Mouse (Mus musculus) heart, embryonic 14.5 days (tissue): ENCODE data around the gene Lgi4. TPM values are rescaled to one million over a fixed set of nuclear protein-coding genes. Genes with fewer than 3 reads are reported as not detected.

ENCODE experiments used
- ATAC-seq: fragments of 200-750 bp; cut with Nextera tagmentation; 2 replicates; pipeline ENCODE4 v1.8.0; 2017; ENCODE audit warnings: low read depth, moderate TSS enrichment; ENCODE audit not compliant: insufficient number of reproducible peaks, insufficient read depth, low FRiP score
- H3K27ac ChIP-seq, 2 experiments: fragments of 200-500 bp in 1 of 2; fragments of 300-500 bp in 1 of 2; sonication (generic) in 1 of 2; replicated peaks in 1 of 2; 2 replicates each; pipeline ENCODE4 v1.5.1; 2012 to 2014; ENCODE audit warnings: low read depth in 2 of 2, low read length in 2 of 2, control low read depth in 1 of 2, mild to moderate bottlenecking in 1 of 2, mixed read lengths in 1 of 2; ENCODE audit not compliant: control insufficient read depth in 1 of 2, insufficient read depth in 1 of 2
- H3K27me3 ChIP-seq: fragments of 300-500 bp; sonication (generic); 2 replicates; pipeline ENCODE4 v1.6.1; 2014; ENCODE audit warnings: mild to moderate bottlenecking, low read length, control low read depth; ENCODE audit not compliant: control insufficient read depth, insufficient read depth
- H3K36me3 ChIP-seq: fragments of 300-500 bp; sonication (generic); 2 replicates; pipeline ENCODE4 v1.6.1; 2014; ENCODE audit warnings: mild to moderate bottlenecking, control low read depth, low read length, mixed read lengths; ENCODE audit not compliant: control insufficient read depth, insufficient read depth
- H3K4me1 ChIP-seq, 2 experiments: fragments of 200-500 bp in 1 of 2; fragments of 300-500 bp in 1 of 2; sonication (generic) in 1 of 2; 2 replicates each; pipeline ENCODE4 v1.6.1; 2012 to 2014; ENCODE audit warnings: low read length in 2 of 2, control low read depth in 1 of 2, mixed read lengths in 1 of 2; ENCODE audit not compliant: control insufficient read depth in 2 of 2, insufficient read depth in 2 of 2
- H3K4me2 ChIP-seq: fragments of 300-500 bp; sonication (generic); 2 replicates; pipeline ENCODE4 v1.6.1; 2014; ENCODE audit warnings: mild to moderate bottlenecking, low read length
- H3K4me3 ChIP-seq, 2 experiments: fragments of 200-500 bp in 1 of 2; fragments of 300-500 bp in 1 of 2; sonication (generic) in 1 of 2; 2 replicates each; pipeline ENCODE4 v1.5.1; 2012 to 2014; ENCODE audit warnings: low read length in 2 of 2, mild to moderate bottlenecking in 2 of 2, control low read depth in 1 of 2, low read depth in 1 of 2, moderate library complexity in 1 of 2; ENCODE audit not compliant: control insufficient read depth in 1 of 2, insufficient read depth in 1 of 2
- H3K9ac ChIP-seq: fragments of 300-500 bp; sonication (generic); 2 replicates; pipeline ENCODE4 v1.6.1; 2014; ENCODE audit warnings: mild to moderate bottlenecking, low read length
- H3K9me3 ChIP-seq: fragments of 300-500 bp; sonication (generic); 2 replicates; pipeline ENCODE4 v1.6.1; 2016; ENCODE audit warnings: low read length, control low read depth; ENCODE audit not compliant: control insufficient read depth
- WGBS: fragments of 180-500 bp; shearing (Covaris S2); extraction: QIAGEN DNeasy Blood & Tissue Kit; methylation state at CpG from one replicate; pipeline ENCODE4 v1.1.7; 2014; 5-methylcytosine and 5-hydroxymethylcytosine counted together
- polyA plus RNA-seq: library from polyadenylated mRNA; unstranded; fragments of >200 nt; fragmentation: Nextera tagmentation; extraction: Ambion mirVana; gene quantifications from 2 replicates; pipeline ENCODE4 v1.2.1, GENCODE M21; 2014

The Lgi4 gene
- polyA plus RNA-seq, 1 experiment from 2014 or later = not detected

- no peak for ATAC-seq
- Histone ChIP-seq H3K4me1 (peaks cover 28 to 30% of the 10 kb centered on the region in 2 experiments), H3K4me3 (no peak within 1 kb of the TSS), H3K27me3 (peaks cover 4% of the 10 kb centered on the region), H3K4me2 (peak within 1 kb of the TSS; percentile 69), H3K9ac (peak within 1 kb of the TSS; percentile 45; the same call in 1 of the 2 replicates), H3K36me3 (no peaks in the 10 kb centered on the region), H3K9me3 (no peaks in the 10 kb centered on the region), H3K27ac (peak within 1 kb of the TSS; percentile 95 to 97)
- WGBS = 64% methylated on average over 2 of the region's 2 CpGs
Observed at GRCm38 (mm10) chr7:31057071-31057470, 2.1 kb upstream of the Lgi4 start, which contains the start of gene Fxyd1. TSS of gene Fxyd1 (minus strand) at chr7:31057199.

- no peaks in the 10 kb centered on the region for H3K36me3 ChIP-seq
- no peak overlapping the region for H3K27ac ChIP-seq
- no peak overlapping the region for H3K9ac ChIP-seq
- WGBS = 71% methylated on average over 5 of the region's 5 CpGs
- no peaks in the 10 kb centered on the region for H3K9me3 ChIP-seq
- peaks cover 22 to 23% of the 10 kb centered on the region in 2 experiments; a peak in 3 of 4 replicates for H3K4me1 ChIP-seq
- ATAC-seq = no peak
- H3K4me3 ChIP-seq = no peak overlapping the region
- no peaks in the 10 kb centered on the region for H3K27me3 ChIP-seq
- H3K4me2 ChIP-seq = no peak overlapping the region
Observed at GRCm38 (mm10) chr7:31057730-31058129, 1.4 kb upstream of the Lgi4 start.

GRCm38 (mm10) chr7:31058211-31058610 is 931 bp upstream of the Lgi4 start:
- H3K4me3 ChIP-seq = no peak overlapping the region
- H3K4me2 ChIP-seq = no peak overlapping the region
- H3K27ac ChIP-seq = no peak overlapping the region
- 77% methylated on average over 6 of the region's 6 CpGs for WGBS
- H3K36me3 ChIP-seq = no peaks in the 10 kb centered on the region
- H3K27me3 ChIP-seq = no peaks in the 10 kb centered on the region
- H3K9ac ChIP-seq = no peak overlapping the region
- peaks cover 18 to 19% of the 10 kb centered on the region in 2 experiments; a peak in 3 of 4 replicates for H3K4me1 ChIP-seq
- no peaks in the 10 kb centered on the region for H3K9me3 ChIP-seq
- no peak for ATAC-seq

- H3K27ac ChIP-seq = no peak overlapping the region
- peaks cover 7 to 8% of the 10 kb centered on the region in 2 experiments; a peak in 1 of 4 replicates for H3K4me1 ChIP-seq
- WGBS = 56% methylated on average over 11 of the region's 11 CpGs
- H3K4me2 ChIP-seq = no peak overlapping the region
- no peaks in the 10 kb centered on the region for H3K36me3 ChIP-seq
- no peaks in the 10 kb centered on the region for H3K9me3 ChIP-seq
- no peak for ATAC-seq
- no peak overlapping the region for H3K9ac ChIP-seq
- no peak overlapping the region for H3K4me3 ChIP-seq
- no peaks in the 10 kb centered on the region for H3K27me3 ChIP-seq
Observed at GRCm38 (mm10) chr7:31059919-31060620, 928 bp downstream of the Lgi4 start.

GRCm38 (mm10) chr7:31060621-31061010 is 1.5 kb downstream of the Lgi4 start:
- Histone ChIP-seq H3K27me3 (no peaks in the 10 kb centered on the region), H3K4me2 (no peak overlapping the region), H3K36me3 (no peaks in the 10 kb centered on the region), H3K9ac (no peak overlapping the region), H3K4me1 (peaks cover 7 to 8% of the 10 kb centered on the region in 2 experiments; a peak in 1 of 4 replicates), H3K9me3 (no peaks in the 10 kb centered on the region), H3K4me3 (no peak overlapping the region), H3K27ac (no peak overlapping the region)
- no peak for ATAC-seq
- WGBS = 82% methylated on average over 7 of the region's 7 CpGs

GRCm38 (mm10) chr7:31063074-31063560 is 4.0 kb downstream of the Lgi4 start:
- Histone ChIP-seq H3K36me3 (no peaks in the 10 kb centered on the region), H3K9ac (no peak overlapping the region), H3K9me3 (no peaks in the 10 kb centered on the region), H3K27ac (no peak overlapping the region), H3K4me2 (no peak overlapping the region), H3K4me1 (0 out of 4 replicates have a peak, but pooled peaks cover 3 to 4% of the 10 kb centered on the region in 2 experiments), H3K4me3 (no peak overlapping the region), H3K27me3 (no peaks in the 10 kb centered on the region)
- 74% methylated on average over 12 of the region's 12 CpGs for WGBS
- no peak for ATAC-seq

GRCm38 (mm10) chr7:31067836-31068235 is 8.7 kb downstream of the Lgi4 start:
- no peak overlapping the region for H3K27ac ChIP-seq
- H3K9me3 ChIP-seq = no peaks in the 10 kb centered on the region
- ATAC-seq = no peak
- no peak overlapping the region for H3K4me2 ChIP-seq
- no peak overlapping the region for H3K4me3 ChIP-seq
- 0 out of 4 replicates have a peak, but pooled peaks cover 0 to 10% of the 10 kb centered on the region in 2 experiments for H3K4me1 ChIP-seq
- no peaks in the 10 kb centered on the region for H3K36me3 ChIP-seq
- H3K9ac ChIP-seq = no peak overlapping the region
- 33% methylated on average over 5 of the region's 5 CpGs for WGBS
- H3K27me3 ChIP-seq = no peaks in the 10 kb centered on the region
